Mouse (Mus musculus): ENCODE data around the gene Syde2. TPM values are rescaled to one million over a fixed set of nuclear protein-coding genes. Genes with fewer than 3 reads are reported as not detected.

Syde2 gene
- 0.39 and 0.52 TPM in 2 replicates for polyA plus RNA-seq (2015; fragmentation: Nextera tagmentation; extraction: Ambion mirVana)

- Histone ChIP-seq H3K36me3 (no peaks in the 10 kb centered on the region), H3K9ac (replicated peaks) (peak within 1 kb of the TSS; percentile 70), H3K4me1 (replicated peaks) (peaks cover 19% of the 10 kb centered on the region), H3K9me3 (no peaks in the 10 kb centered on the region), H3K27ac (peak within 1 kb of the TSS; percentile 14; the same call in 1 of the 2 replicates), H3K4me2 (replicated peaks) (peak within 1 kb of the TSS; percentile 85), H3K27me3 (peaks cover 47% of the 10 kb centered on the region), H3K4me3 (replicated peaks) (peak within 1 kb of the TSS; percentile 65)
- peak; percentile 90 for ATAC-seq
- WGBS: under 1% methylated on average over 52 of the region's 65 CpGs
Measured at GRCm38 (mm10) chr3:145987268-145987969, at the start of gene Syde2. Syde2 (plus strand) TSS chr3:145987870.

- H3K27me3 ChIP-seq: no peaks in the 10 kb centered on the region
- H3K4me2 ChIP-seq (replicated peaks): peak overlapping the region; percentile 85
- peaks cover 39% of the 10 kb centered on the region for H3K4me1 ChIP-seq (replicated peaks)
- no peaks in the 10 kb centered on the region for H3K9me3 ChIP-seq
- peak; percentile 43 for ATAC-seq
- 22% methylated on average over 37 of the region's 50 CpGs for WGBS
- H3K27ac ChIP-seq: peak overlapping the region; percentile 79
- H3K36me3 ChIP-seq: peaks cover 30% of the 10 kb centered on the region
- peak overlapping the region; percentile 97 for H3K4me3 ChIP-seq (replicated peaks)
- peak overlapping the region; percentile 95 for H3K9ac ChIP-seq (replicated peaks)
Measured at GRCm38 (mm10) chr3:145938405-145939349, 49.0 kb upstream of the Syde2 start.

- Histone ChIP-seq H3K27ac (no peak overlapping the region), H3K4me1 (replicated peaks) (peaks cover 39% of the 10 kb centered on the region), H3K36me3 (peaks cover 33% of the 10 kb centered on the region), H3K9me3 (no peaks in the 10 kb centered on the region), H3K4me3 (replicated peaks) (peak overlapping the region; percentile 97), H3K9ac (replicated peaks) (peak overlapping the region; percentile 40), H3K4me2 (replicated peaks) (peak overlapping the region; percentile 85), H3K27me3 (no peaks in the 10 kb centered on the region)
- ATAC-seq: no peak
- 86% methylated on average over 12 of the region's 12 CpGs for WGBS
Measured at GRCm38 (mm10) chr3:145939402-145939801, 48.3 kb upstream of the Syde2 start.

- peaks cover 39% of the 10 kb centered on the region for H3K36me3 ChIP-seq
- 85% methylated on average over 4 of the region's 4 CpGs for WGBS
- H3K27me3 ChIP-seq: no peaks in the 10 kb centered on the region
- peaks cover 39% of the 10 kb centered on the region for H3K4me1 ChIP-seq (replicated peaks)
- 0 out of 2 replicates have a peak overlapping the region, but pooled peaks have one; percentile 85 for H3K4me2 ChIP-seq (replicated peaks)
- no peak overlapping the region for H3K27ac ChIP-seq
- 0 out of 2 replicates have a peak overlapping the region, but pooled peaks have one; percentile 40 for H3K9ac ChIP-seq (replicated peaks)
- H3K9me3 ChIP-seq: no peaks in the 10 kb centered on the region
- H3K4me3 ChIP-seq (replicated peaks): no peak overlapping the region
- ATAC-seq: no peak
Measured at GRCm38 (mm10) chr3:145939971-145940370, 47.7 kb upstream of the Syde2 start.

GRCm38 (mm10) chr3:145941971-145942370 lies 45.7 kb upstream of the Syde2 start:
- H3K27ac ChIP-seq: no peak overlapping the region
- 17% methylated on average over 3 of the region's 3 CpGs for WGBS
- peaks cover 49% of the 10 kb centered on the region for H3K36me3 ChIP-seq
- no peak overlapping the region for H3K4me2 ChIP-seq (replicated peaks)
- H3K9me3 ChIP-seq: no peaks in the 10 kb centered on the region
- H3K4me3 ChIP-seq (replicated peaks): no peak overlapping the region
- H3K27me3 ChIP-seq: no peaks in the 10 kb centered on the region
- no peak overlapping the region for H3K9ac ChIP-seq (replicated peaks)
- ATAC-seq: no peak
- H3K4me1 ChIP-seq (replicated peaks): peaks cover 39% of the 10 kb centered on the region

- Histone ChIP-seq H3K9ac (replicated peaks) (no peak overlapping the region), H3K27ac (no peak overlapping the region), H3K9me3 (no peaks in the 10 kb centered on the region), H3K4me1 (replicated peaks) (peaks cover 29% of the 10 kb centered on the region), H3K4me3 (replicated peaks) (no peak overlapping the region), H3K36me3 (peaks cover 47% of the 10 kb centered on the region), H3K27me3 (peaks cover under 1% of the 10 kb centered on the region; the same call in 1 of the 2 replicates), H3K4me2 (replicated peaks) (no peak overlapping the region)
- 84% methylated on average over 7 of the region's 7 CpGs for WGBS
- no peak for ATAC-seq
Measured at GRCm38 (mm10) chr3:145944348-145944747, 43.3 kb upstream of the Syde2 start.

GRCm38 (mm10) chr3:145945904-145946303 lies 41.8 kb upstream of the Syde2 start:
- 86% methylated on average over 3 of the region's 3 CpGs for WGBS
- Histone ChIP-seq H3K4me3 (replicated peaks) (no peak overlapping the region), H3K9me3 (no peaks in the 10 kb centered on the region), H3K36me3 (peaks cover 40% of the 10 kb centered on the region), H3K9ac (replicated peaks) (no peak overlapping the region), H3K27me3 (peaks cover 4% of the 10 kb centered on the region; the same call in 1 of the 2 replicates), H3K27ac (no peak overlapping the region), H3K4me2 (replicated peaks) (no peak overlapping the region), H3K4me1 (replicated peaks) (peaks cover 27% of the 10 kb centered on the region)
- no peak for ATAC-seq

GRCm38 (mm10) chr3:145946654-145947053 lies 41.0 kb upstream of the Syde2 start:
- Histone ChIP-seq H3K27ac (no peak overlapping the region), H3K4me1 (replicated peaks) (peaks cover 20% of the 10 kb centered on the region), H3K27me3 (peaks cover 4% of the 10 kb centered on the region; the same call in 1 of the 2 replicates), H3K36me3 (peaks cover 33% of the 10 kb centered on the region), H3K4me2 (replicated peaks) (no peak overlapping the region), H3K9ac (replicated peaks) (no peak overlapping the region), H3K9me3 (no peaks in the 10 kb centered on the region), H3K4me3 (replicated peaks) (no peak overlapping the region)
- no peak for ATAC-seq
- 78% methylated on average over 2 of the region's 2 CpGs for WGBS

GRCm38 (mm10) chr3:145947539-145948204 lies 40.0 kb upstream of the Syde2 start:
- H3K9me3 ChIP-seq: no peaks in the 10 kb centered on the region
- no peak overlapping the region for H3K27ac ChIP-seq
- WGBS: 48% methylated on average over 6 of the region's 6 CpGs
- H3K27me3 ChIP-seq: peaks cover 4% of the 10 kb centered on the region; the same call in 1 of the 2 replicates
- H3K36me3 ChIP-seq: peaks cover 30% of the 10 kb centered on the region
- H3K9ac ChIP-seq (replicated peaks): no peak overlapping the region
- no peak for ATAC-seq
- H3K4me1 ChIP-seq (replicated peaks): peaks cover 12% of the 10 kb centered on the region
- no peak overlapping the region for H3K4me3 ChIP-seq (replicated peaks)
- H3K4me2 ChIP-seq (replicated peaks): no peak overlapping the region

- peaks cover 7% of the 10 kb centered on the region for H3K36me3 ChIP-seq
- H3K27me3 ChIP-seq: peaks cover 4% of the 10 kb centered on the region; the same call in 1 of the 2 replicates
- H3K9me3 ChIP-seq: no peaks in the 10 kb centered on the region
- 0 out of 2 replicates have a peak overlapping the region, but pooled peaks have one; percentile 16 for H3K4me3 ChIP-seq (replicated peaks)
- H3K4me2 ChIP-seq (replicated peaks): peak overlapping the region; percentile 38
- H3K9ac ChIP-seq (replicated peaks): peak overlapping the region; percentile 42; the same call in 1 of the 2 replicates
- H3K4me1 ChIP-seq (replicated peaks): peaks cover 10% of the 10 kb centered on the region
- 0 out of 2 replicates have a peak overlapping the region, but pooled peaks have one; percentile 12 for H3K27ac ChIP-seq
- WGBS: 8% methylated on average over 15 of the region's 15 CpGs
- ATAC-seq: peak; percentile 89
Measured at GRCm38 (mm10) chr3:145950034-145950814, 37.4 kb upstream of the Syde2 start.

- Histone ChIP-seq H3K4me3 (replicated peaks) (no peak overlapping the region), H3K36me3 (0 out of 2 replicates have a peak, but pooled peaks cover 3% of the 10 kb centered on the region), H3K4me1 (replicated peaks) (peaks cover 10% of the 10 kb centered on the region), H3K9me3 (no peaks in the 10 kb centered on the region), H3K4me2 (replicated peaks) (no peak overlapping the region), H3K9ac (replicated peaks) (no peak overlapping the region), H3K27me3 (peaks cover 4% of the 10 kb centered on the region; the same call in 1 of the 2 replicates), H3K27ac (no peak overlapping the region)
- WGBS: 51% methylated on average over 5 of the region's 5 CpGs
- ATAC-seq: no peak
Measured at GRCm38 (mm10) chr3:145950815-145951130, 36.9 kb upstream of the Syde2 start.

Data from midbrain, embryonic 13.5 days (tissue).